Mouse (Mus musculus) neural tube, embryonic 13.5 days (tissue): Measurements from ENCODE around the gene Fgd4. TPM values are rescaled to one million over a fixed set of nuclear protein-coding genes. Genes with fewer than 3 reads are reported as not detected.
"Not testable (repeated sequence)": the region's sequence is repeated elsewhere in the genome, so short reads cannot be mapped to it uniquely, and the experiment has no call there.

ENCODE experiments used
- ATAC-seq: fragments of 200-750 bp; cut with Nextera tagmentation; 2 replicates; pipeline ENCODE4 v1.8.0; 2017; ENCODE audit warnings: low read depth, mild to moderate bottlenecking, moderate TSS enrichment, moderate library complexity
- H3K27ac ChIP-seq: fragments of 300-500 bp; sonication (generic); replicated peaks from 2 replicates; pipeline ENCODE4 v1.5.1; 2015; ENCODE audit warnings: moderate library complexity, mild to moderate bottlenecking, inconsistent platforms
- H3K27me3 ChIP-seq: fragments of 300-500 bp; sonication (generic); 2 replicates; pipeline ENCODE4 v1.6.1; 2015; ENCODE audit warnings: mild to moderate bottlenecking, inconsistent platforms
- H3K36me3 ChIP-seq: fragments of 300-500 bp; sonication (generic); 2 replicates; pipeline ENCODE4 v1.6.1; 2015; ENCODE audit warnings: mild to moderate bottlenecking, inconsistent platforms
- H3K4me1 ChIP-seq: fragments of 300-500 bp; sonication (generic); replicated peaks from 2 replicates; pipeline ENCODE4 v1.6.1; 2015; ENCODE audit warnings: inconsistent platforms
- H3K4me2 ChIP-seq: fragments of 300-500 bp; sonication (generic); 2 replicates; pipeline ENCODE4 v1.6.1; 2015; ENCODE audit warnings: inconsistent platforms, mild to moderate bottlenecking, moderate library complexity
- H3K4me3 ChIP-seq: fragments of 300-500 bp; sonication (generic); 2 replicates; pipeline ENCODE4 v1.5.1; 2015; ENCODE audit warnings: mild to moderate bottlenecking, inconsistent platforms
- H3K9ac ChIP-seq: fragments of 300-500 bp; sonication (generic); 2 replicates; pipeline ENCODE4 v1.6.1; 2015; ENCODE audit warnings: moderate library complexity, mild to moderate bottlenecking, inconsistent platforms
- H3K9me3 ChIP-seq: fragments of 300-500 bp; sonication (generic); 2 replicates; pipeline ENCODE4 v1.6.1; 2016; ENCODE audit warnings: inconsistent platforms
- WGBS: fragments of 180-500 bp; shearing (Covaris S2); methylation state at CpG from one replicate; pipeline ENCODE4 v1.1.7; 2015; 5-methylcytosine and 5-hydroxymethylcytosine counted together
- polyA plus RNA-seq: library from polyadenylated mRNA; unstranded; fragments of >200 nt; fragmentation: Nextera tagmentation; extraction: Ambion mirVana; gene quantifications from 2 replicates; pipeline ENCODE4 v1.2.1, GENCODE M21; 2015

Gene Fgd4
- polyA plus RNA-seq, 1 experiment from 2014 or later, result 20.5 TPM

DNA sequence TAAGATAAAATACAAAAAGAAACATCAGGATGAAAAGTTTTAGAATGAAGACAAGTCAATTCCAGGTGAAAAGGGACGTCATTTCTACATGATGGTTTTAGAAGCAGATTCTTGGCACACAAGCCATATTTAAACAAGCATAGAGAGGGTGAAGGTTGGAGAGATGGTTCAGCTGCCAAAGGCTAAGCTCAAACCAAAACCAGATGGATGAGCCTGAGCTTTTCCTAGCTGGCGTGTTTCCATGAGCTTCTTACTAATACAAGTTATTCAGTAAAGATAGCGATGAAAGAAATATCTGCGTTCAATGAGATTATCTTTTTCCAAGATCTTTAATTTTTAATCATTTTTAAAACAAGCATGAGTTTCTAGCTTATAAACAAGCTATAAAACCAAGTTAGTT is 115.7 kb downstream of the Fgd4 start:
- 95% methylated on average over 4 of the region's 4 CpGs for WGBS
- Histone ChIP-seq H3K9ac (no peak overlapping the region), H3K27ac (no peak overlapping the region), H3K9me3 (no peaks in the 10 kb centered on the region), H3K4me3 (no peak overlapping the region), H3K36me3 (peaks cover 18% of the 10 kb centered on the region), H3K4me2 (no peak overlapping the region), H3K4me1 (no peaks in the 10 kb centered on the region), H3K27me3 (no peaks in the 10 kb centered on the region)
- ATAC-seq, result no peak

DNA sequence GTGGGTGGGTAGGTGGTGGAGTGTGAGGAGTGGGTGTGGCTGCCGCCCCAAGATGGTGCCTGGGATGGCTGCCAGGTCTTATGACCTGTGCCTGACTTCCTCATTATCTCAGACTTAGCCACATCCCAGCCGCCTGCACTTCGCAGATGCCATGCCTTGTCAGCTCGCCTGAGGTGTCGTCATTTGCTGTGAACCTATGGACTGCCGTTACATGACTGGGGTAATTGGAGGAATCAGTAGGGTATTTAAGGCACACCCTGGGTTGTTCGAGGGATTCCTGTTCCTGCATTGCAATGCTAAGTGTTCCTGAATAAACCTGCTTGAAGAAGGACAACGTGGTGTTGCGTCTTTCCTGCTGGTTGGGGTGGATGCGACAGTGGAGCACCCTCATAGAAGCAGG is 126.9 kb downstream of the Fgd4 start:
- ATAC-seq, H3K27ac ChIP-seq, H3K4me1 ChIP-seq, H3K9me3 ChIP-seq, H3K9ac ChIP-seq, H3K4me3 ChIP-seq, H3K27me3 ChIP-seq, H3K4me2 ChIP-seq: not testable (repeated sequence)
- 92% methylated on average over 10 of the region's 10 CpGs for WGBS
- H3K36me3 ChIP-seq, result peaks cover 56% of the 10 kb centered on the region

DNA sequence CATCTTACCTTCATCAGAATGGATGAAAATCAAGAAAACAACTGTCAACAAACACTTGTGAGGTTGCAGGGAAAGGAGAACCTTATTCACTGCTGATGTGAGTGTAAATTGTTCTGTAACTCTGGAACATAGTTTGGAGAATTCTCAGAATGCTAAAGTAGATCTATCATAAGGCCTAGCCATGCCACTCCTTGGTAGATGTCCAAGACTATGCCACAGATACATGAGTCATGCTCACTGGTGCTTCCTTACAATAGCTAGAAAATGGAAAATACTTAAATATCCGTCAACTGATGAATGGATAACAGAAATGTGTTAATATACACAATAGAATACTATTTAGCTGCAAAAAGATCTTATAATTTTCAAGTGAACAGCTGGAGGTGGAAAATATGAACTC is 150.3 kb downstream of the Fgd4 start:
- 98% methylated on average over 1 of the region's 1 CpGs for WGBS
- Histone ChIP-seq H3K4me2 (no peak overlapping the region), H3K4me1 (no peaks in the 10 kb centered on the region), H3K27me3 (no peaks in the 10 kb centered on the region), H3K9me3 (no peaks in the 10 kb centered on the region), H3K4me3 (no peak overlapping the region), H3K9ac (no peak overlapping the region), H3K27ac (no peak overlapping the region), H3K36me3 (peaks cover 40% of the 10 kb centered on the region)
- ATAC-seq, result no peak

DNA sequence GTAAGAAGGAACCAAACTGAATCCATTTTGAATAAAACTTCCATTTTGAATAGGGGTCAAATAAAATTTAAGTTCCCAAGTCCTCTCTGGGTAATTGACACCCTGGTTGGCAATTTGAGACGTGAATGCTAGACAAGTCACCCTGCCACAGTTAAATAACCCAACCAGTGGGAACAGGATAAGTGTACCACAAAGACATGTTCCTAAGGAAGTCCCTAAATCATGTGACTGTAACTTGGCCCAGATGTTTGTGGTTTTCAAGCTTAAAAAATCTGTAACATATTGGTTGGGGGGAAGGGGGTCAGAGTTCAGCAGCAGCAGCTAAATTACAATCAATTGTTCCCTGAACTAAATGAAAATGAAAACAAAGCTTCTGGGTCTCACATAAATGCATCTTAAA is 161.9 kb downstream of the Fgd4 start:
- Histone ChIP-seq H3K9me3 (no peaks in the 10 kb centered on the region), H3K27ac (no peak overlapping the region), H3K9ac (no peak overlapping the region), H3K4me2 (no peak overlapping the region), H3K4me1 (no peaks in the 10 kb centered on the region), H3K4me3 (no peak overlapping the region), H3K36me3 (peaks cover 25% of the 10 kb centered on the region), H3K27me3 (no peaks in the 10 kb centered on the region)
- WGBS, result 65% methylated on average over 1 of the region's 1 CpGs
- no peak for ATAC-seq

DNA sequence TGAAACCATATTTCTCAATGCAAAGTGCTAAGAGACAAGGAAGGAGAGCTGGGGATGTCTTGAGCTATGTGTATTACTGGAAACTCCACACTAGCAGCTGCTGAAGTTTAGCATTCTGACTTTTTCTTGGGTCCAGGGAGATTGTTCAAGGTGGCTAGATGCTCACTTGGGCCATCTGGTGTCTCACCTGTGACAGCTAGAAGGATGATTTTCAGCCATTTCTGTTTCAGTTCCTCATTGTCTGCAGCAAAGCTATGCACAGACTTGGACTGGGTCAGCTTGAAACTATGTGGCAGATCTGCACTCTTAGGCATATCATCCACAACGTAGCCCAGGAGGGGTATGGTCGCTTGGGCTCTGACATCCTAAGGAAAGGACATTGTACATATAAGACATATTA is 177.9 kb downstream of the Fgd4 start:
- no peak overlapping the region for H3K4me3 ChIP-seq
- H3K9me3 ChIP-seq, result no peaks in the 10 kb centered on the region
- ATAC-seq, result no peak
- WGBS, result 91% methylated on average over 2 of the region's 2 CpGs
- H3K4me2 ChIP-seq, result no peak overlapping the region
- no peak overlapping the region for H3K27ac ChIP-seq
- no peaks in the 10 kb centered on the region for H3K4me1 ChIP-seq
- H3K27me3 ChIP-seq, result no peaks in the 10 kb centered on the region
- H3K9ac ChIP-seq, result no peak overlapping the region
- peaks cover 50% of the 10 kb centered on the region for H3K36me3 ChIP-seq

DNA sequence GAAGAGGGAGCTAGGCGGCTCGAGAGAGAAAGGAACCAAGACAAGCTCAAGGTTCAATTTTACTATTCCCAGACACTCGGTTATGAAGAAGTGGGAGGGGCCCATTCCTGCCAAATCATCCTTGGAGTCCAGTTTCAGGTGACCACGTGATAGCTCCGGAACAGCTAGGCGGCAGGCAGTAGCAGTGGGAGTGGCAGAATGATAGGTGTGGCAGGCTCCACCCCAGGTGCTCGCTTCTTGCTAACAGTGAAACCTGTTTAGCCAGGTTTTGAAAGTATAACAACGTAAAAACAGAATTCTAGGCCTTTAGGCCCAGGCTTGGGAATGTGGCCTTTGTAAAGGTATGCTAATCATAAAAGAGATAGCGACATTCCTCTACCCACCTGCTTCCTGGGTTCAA is 233.1 kb downstream of the Fgd4 start:
- H3K9ac ChIP-seq, H3K36me3 ChIP-seq, H3K9me3 ChIP-seq, ATAC-seq, H3K27ac ChIP-seq, H3K27me3 ChIP-seq, H3K4me2 ChIP-seq, H3K4me3 ChIP-seq, H3K4me1 ChIP-seq: not testable (repeated sequence)
- WGBS, result 70% methylated on average over 9 of the region's 9 CpGs

Other genes starting within 250 kb of the Fgd4 start
- gene Dnm1l, start 241.6 kb downstream of the Fgd4 start, polyA plus RNA-seq, result 87.7 and 90.0 TPM in 2 replicates
- gene Olfr19, start 75.9 kb upstream of the Fgd4 start, polyA plus RNA-seq, result 0.22 TPM in 1 of 2 replicates, not detected in the other
- 9.7 and 10.5 TPM in 2 replicates for gene Spag6l, start 228.9 kb upstream of the Fgd4 start, polyA plus RNA-seq